Mouse (Mus musculus) brain, embryonic 14.5 days (tissue): ENCODE measurements around the gene Mipep. TPM values are rescaled to one million over a fixed set of nuclear protein-coding genes. Genes with fewer than 3 reads are reported as not detected.

Experiments used
- DNase-seq: peaks from one replicate; pipeline ENCODE4 v3.0.0-alpha.2; 2011; ENCODE audit warnings: low read depth
- CTCF ChIP-seq: fragments of 200-500 bp; IDR thresholded peaks from 2 replicates; pipeline ENCODE4 v1.5.1; 2012; ENCODE audit warnings: inconsistent platforms, mild to moderate bottlenecking, moderate library complexity, borderline replicate concordance; ENCODE audit not compliant: insufficient read depth, insufficient read length; ENCODE audit errors: extremely low read depth
- POLR2A ChIP-seq: fragments of 200-500 bp; IDR thresholded peaks from 2 replicates; pipeline ENCODE4 v1.6.1; 2012; ENCODE audit warnings: mild to moderate bottlenecking, inconsistent platforms, borderline replicate concordance; ENCODE audit not compliant: poor library complexity, insufficient read depth, insufficient read length, severe bottlenecking; ENCODE audit errors: extremely low read depth
- polyA plus RNA-seq: library from polyadenylated mRNA; depleted of rRNA; stranded (reverse); fragments of >200 nt; gene quantifications from 2 replicates; pipeline ENCODE4 v1.2.3, GENCODE M21; 2012

Mipep gene
- polyA plus RNA-seq, 1 experiment = 13.6 TPM

DNA sequence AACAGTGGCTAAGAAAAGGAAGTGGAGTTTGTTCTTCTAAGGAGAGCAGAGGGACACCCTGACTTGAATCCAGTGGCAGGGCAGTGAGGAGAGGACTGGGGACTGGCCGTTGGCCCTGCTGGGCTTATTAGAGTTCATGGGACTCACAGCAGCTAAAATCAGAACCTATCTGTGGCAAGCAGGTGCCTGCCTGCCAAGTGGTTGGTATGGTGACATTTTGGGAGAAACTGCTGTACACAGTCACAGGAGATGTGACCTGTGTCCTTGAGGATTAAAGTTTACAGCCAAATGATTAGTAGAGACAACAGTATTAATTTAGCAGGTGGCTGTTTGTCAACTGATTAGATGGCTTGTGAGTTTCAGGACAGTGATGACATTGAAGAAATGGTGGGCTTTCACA is 21.5 kb downstream of the Mipep start:
- no peak for DNase-seq
- TF ChIP-seq POLR2A = no peak
- no peak for TF ChIP-seq CTCF

DNA sequence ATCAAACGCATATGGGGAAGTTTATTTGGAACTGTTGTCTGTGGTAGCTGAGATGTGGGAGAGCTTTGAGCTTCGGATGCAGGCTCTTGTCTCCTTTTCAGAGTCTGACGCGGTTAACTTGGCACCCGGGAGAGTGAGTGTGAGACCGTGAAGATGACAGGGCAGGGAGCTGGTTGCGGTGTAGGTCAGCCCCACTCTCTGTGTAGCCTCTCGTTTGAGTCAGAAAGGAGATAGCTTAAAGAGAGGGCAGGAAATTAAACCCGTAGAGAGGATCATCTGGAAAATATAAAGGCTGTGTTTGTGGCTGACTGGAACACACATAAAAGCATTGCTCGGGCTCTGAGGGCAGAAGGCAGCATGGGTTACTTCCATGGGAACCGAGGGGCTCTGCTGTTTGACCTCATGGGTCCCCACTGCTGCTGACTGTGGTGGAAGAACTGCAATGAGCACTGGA is 22.5 kb downstream of the Mipep start:
- TF ChIP-seq POLR2A (no peak), CTCF (no peak)
- peak; percentile 12 for DNase-seq

DNA sequence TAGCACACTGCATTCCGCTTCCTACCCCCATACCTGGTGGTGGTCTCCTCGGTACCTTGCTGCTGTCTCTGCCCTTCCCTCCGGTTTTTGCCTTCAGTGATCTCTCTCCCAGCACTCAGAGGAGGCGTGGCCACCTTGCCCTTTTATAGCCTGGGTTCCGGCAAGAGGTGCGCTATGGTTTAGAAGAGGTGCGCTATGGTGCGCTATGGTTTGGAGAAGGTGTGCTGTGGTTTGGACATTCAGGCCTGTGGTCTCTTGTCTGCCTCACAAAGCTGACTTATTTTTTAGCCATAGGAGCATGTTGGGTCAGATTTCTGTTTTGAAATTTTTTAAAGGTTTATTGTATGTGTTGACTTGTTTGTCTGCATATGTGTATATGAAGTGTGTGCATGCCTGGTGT is 25.5 kb downstream of the Mipep start:
- no peak for DNase-seq
- TF ChIP-seq POLR2A = no peak
- no peak for TF ChIP-seq CTCF

DNA sequence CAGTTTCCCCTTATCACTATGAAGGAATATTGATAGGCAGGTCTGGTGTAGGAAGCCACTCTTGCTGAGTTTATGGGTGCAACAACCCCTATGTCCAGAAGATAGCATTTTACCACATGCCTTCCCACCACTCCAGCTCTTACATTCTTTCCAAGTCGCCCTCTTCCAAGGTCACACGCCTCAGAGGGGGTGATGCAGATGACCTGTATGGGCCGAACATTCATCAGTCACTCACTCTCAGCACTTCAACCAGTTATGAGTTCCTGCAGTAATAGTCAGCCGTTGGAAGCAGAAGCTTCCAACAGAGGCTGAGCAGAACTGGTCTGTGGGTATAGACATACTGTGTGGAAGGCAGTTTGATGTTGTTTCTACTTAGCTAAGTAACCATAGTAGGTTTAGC is 27.2 kb downstream of the Mipep start:
- TF ChIP-seq CTCF (no peak), POLR2A (no peak)
- DNase-seq = no peak

DNA sequence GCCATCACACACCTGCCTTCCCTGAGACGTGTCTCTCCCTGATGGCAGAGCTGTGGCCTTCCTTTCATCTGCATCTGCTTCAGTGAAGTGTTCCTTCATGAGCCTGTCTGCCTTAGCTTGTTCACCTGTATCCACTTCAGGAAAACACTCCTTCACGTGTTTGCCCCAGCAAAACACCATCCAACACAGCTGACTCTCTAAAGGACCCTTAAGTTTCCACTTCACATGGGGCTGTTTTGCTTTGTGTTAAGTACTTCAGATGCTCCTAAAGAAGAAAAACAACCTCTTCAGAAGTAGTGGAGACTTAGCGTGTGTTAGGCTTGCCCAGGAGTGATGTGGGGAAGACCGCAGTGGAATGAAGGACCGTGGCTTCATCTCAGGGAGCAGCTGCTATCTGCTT is 30.7 kb downstream of the Mipep start:
- TF ChIP-seq POLR2A (no peak), CTCF (no peak)
- DNase-seq = peak; percentile 7

DNA sequence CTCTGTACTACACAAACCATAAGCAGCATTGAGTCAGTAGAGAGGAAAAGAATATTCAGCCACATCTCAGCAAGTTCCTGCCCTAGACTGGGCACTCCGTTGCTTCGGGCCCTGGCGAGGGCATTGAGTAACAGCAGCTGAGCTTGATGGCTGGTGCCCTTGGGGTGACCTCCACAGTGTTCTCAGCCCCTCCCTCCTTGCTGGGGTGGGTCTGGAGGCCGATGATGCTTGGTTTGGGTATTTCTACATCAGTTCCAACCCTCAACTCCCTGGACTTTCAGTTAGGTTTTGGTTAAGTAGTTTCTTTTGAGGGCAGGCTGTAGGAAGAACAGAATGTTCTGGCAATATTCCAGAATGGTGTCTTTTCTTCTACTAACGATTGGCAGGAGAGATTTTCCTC is 33.7 kb downstream of the Mipep start:
- TF ChIP-seq CTCF (no peak), POLR2A (no peak)
- DNase-seq = no peak

DNA sequence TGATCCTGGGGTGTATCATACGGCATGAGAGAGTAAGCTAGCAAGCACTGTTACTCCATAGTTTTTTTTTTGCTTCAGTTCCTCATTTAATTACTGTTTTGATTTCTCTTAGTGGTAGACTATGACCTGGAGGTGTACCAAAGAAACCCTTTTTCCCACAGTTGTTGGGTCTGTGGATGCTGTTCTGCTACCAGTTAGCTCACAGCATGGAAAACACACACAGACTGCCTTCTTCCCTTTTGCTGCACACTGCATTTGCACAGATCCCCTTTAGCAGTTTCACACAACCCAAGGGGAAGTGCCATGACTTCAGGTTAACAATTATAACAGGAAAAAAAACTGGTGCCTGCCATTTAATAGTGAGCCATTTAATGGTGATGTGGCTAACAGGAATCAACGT is 45.7 kb downstream of the Mipep start:
- no peak for DNase-seq
- TF ChIP-seq POLR2A (no peak), CTCF (no peak)

DNA sequence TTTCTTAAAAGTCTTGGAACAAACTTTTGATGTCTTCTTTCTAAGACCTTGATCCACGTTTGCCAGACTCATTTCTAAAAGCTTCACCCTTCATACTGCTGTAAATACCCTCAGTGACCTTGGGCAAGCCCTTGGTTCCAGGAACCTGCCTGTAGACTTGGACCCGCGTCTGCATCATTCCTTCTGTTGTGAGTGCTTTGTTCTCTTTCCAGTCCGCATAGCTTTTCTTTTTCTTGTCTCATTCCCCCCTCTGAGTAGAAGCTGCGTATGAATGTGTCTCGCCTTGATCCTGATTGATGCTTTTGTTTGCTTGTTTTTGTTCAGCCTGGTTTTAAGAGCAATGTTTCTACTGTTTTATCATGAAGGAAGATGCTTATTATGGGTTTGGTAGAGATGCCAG is 52.3 kb downstream of the Mipep start:
- DNase-seq = no peak
- no peak for TF ChIP-seq CTCF

DNA sequence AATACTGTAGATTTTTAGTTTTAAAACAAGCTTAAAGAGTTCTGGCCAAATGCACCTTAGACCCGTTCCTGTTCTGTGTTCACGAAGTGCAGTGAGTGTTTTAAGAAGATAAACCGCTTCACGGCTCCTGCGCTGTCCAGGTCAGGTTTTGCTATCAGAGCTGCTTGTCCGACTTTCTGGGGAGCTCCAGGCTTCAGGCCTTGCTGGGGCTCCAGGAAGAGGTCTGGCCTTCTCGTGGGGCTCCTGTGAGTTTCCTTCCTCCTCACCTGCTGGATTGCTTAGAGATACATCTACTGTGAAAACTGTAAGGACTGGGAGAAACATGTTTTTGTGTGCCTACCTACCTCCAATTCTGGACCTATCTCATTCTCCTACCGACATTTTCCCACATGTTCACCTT is 55.3 kb downstream of the Mipep start:
- TF ChIP-seq POLR2A (no peak), CTCF (no peak)
- no peak for DNase-seq

DNA sequence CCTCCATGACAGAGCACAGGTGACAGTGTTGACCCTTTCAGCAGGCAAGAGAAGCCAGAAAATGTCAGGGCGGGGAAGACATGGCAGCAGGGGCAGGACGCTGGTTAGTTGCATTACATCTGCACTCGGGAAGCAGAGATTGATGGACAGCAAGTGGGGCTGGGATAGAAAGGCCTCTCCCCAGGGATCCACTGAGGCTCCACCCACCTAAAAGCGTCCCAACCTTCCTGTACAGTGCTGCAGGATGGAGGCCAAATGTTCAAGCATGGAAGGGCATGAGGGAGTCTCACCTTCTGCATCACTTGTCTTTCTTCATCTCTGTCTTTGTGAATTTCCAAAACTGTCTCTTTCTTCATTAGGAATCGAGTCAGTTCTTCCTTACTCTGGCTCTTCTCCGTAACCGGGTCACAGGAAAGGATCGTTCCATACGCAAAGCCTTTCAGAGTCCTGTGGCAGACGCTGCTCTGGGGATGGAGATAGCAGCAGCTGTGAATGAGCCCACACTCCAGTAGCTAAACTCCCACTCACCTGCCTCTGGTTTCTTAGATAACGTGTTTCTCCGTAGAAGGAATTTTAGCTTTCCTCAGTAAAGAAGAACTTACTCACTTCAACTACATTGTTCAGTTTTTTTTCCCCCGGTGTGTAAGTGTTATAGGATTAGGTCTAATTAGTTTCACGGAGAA is 57.7 kb downstream of the Mipep start:
- DNase-seq = no peak
- TF ChIP-seq CTCF (no peak), POLR2A (no peak)

DNA sequence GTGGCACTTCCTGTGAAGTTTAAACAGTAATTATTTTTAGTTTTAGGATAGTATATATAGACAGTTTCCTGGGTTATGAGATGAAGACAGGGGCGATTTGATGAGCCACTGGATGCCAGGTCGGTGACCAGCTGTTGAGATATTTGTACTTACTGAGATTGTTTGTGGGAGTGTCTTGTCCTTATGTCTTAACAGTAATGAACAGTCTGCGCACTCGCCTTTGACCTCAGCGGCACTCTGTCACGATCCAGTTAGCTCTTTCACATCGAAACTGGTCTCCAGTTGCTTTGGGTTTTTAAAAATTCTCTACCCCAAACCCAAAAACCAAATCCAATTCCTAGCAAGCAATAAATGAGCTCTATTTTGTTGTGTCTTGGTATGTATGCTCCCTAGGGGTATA is 59.2 kb downstream of the Mipep start:
- DNase-seq = no peak
- TF ChIP-seq CTCF (no peak), POLR2A (no peak)

DNA sequence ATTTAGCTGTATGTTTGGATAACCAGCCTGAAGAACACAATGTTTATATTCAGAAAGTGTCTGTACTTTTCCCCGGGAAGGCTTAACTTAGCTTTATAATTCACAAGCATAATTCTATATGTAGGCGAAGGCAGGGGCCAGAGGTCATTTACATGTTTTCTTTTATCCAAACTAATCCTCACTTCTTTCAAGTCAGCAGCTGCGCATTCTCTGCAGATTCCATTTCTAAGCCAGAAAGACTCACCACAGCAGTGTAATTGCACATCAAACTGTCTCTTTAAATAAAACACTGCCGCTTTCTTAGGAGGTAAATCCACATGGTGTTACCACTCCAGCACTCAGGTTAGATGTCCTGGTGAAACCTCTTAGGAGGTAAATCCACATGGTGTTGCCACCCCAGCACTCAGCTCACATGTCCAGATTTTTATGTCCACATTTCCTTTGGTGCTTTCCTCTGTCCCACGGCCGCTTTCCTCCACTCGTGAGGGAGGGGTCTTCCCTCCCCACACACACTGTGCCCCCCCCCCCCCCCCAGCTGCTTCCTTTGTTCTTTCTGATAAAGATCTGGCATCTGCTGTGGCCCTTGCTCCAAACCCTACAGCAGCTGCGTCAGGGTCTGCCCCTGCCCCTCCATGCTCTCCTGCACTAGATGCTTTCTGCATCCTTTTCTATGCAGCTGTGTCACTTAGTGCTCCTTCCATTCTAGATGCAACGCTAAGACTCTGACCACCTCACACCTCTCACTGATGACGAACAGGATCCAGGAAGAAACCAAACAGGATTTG is 61.1 kb downstream of the Mipep start:
- peak; percentile 39 for DNase-seq
- TF ChIP-seq CTCF = no peak
- TF ChIP-seq POLR2A = no peak
